Mouse (Mus musculus): ENCODE measurements around the gene Rabggta. TPM values are rescaled to one million over a fixed set of nuclear protein-coding genes. Genes with fewer than 3 reads are reported as not detected.
A peak's percentile ranks its signal among the peaks of the same experiment; 100 is the strongest.

Gene Rabggta
- polyA plus RNA-seq, 1 experiment from 2014 or later: 34.2 TPM

DNA sequence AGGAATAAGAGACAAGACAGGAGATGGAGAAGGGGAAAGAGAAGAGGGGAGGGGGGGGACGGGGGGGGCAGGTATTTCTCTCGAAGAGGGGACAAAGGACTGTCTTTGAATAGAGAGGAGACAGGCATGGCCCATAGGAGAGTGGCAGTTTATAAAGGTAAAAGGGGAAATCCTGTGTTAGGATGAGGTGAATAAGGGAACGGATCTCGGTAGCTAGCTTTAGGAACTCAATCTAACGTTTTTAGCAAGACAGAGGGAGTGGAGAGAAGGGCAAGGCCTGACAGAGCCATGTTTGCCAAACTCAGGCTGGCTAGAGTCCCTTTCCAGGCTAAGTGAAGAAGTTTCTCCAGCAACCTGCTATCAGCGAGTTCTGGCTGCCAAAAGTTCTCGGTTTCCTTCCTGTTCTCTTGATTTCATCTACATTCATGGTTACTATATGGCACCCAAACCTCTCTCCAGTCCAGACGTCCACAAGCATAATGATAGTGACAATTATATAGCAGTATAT lies 429 bp upstream of the Rabggta start:
- no peaks in the 10 kb centered on the region for H3K9me3 ChIP-seq (ENCODE audit: control insufficient read depth, low read length)
- no peaks in the 10 kb centered on the region for H3K27me3 ChIP-seq (ENCODE audit: control insufficient read depth, insufficient read depth, low read depth, low read length)
- H3K36me3 ChIP-seq (ENCODE audit: control insufficient read depth, insufficient read depth, low read length): peaks cover 12% of the 10 kb centered on the region
- H3K27ac ChIP-seq (ENCODE audit: low read length): peak overlapping the region; percentile 88; the same call in 1 of the 2 replicates
- peaks cover 6% of the 10 kb centered on the region for H3K4me1 ChIP-seq (replicated peaks; ENCODE audit: control insufficient read depth, insufficient read depth, low read length)
- peak overlapping the region; percentile 73 for H3K4me2 ChIP-seq (ENCODE audit: low read depth, low read length)
- H3K4me3 ChIP-seq (ENCODE audit: low read length): peak overlapping the region; percentile 88
- ATAC-seq (ENCODE audit: low read depth): 0 out of 2 replicates have a peak, but pooled peaks have one; percentile 1
- peak overlapping the region; percentile 90 for H3K9ac ChIP-seq (ENCODE audit: low read length)
- WGBS: 35% methylated on average over 8 of the region's 8 CpGs

DNA sequence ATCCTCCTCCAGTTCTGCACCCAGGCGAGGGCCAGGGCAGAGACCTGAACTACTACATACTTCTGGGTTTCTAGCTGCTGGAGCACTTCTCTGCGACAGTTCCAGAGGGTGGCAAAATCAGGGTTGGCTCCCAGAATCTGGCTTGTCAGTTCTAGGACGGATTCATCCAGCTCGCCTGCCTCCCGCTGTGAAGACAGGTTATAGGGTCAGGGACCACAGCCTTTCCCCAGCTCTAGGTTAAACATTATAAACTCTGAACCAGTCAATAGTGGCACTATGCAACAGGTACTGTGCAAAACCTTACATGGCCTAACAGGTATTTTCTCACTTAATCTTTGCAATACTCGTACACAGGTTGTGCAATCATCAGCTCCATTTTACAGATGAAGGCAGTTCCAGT lies 987 bp downstream of the Rabggta start:
- Histone ChIP-seq H3K4me3 (ENCODE audit: low read length) (peak overlapping the region; percentile 88), H3K9me3 (ENCODE audit: control insufficient read depth, low read length) (no peaks in the 10 kb centered on the region), H3K9ac (ENCODE audit: low read length) (peak overlapping the region; percentile 90; the same call in 1 of the 2 replicates), H3K27me3 (ENCODE audit: control insufficient read depth, insufficient read depth, low read depth, low read length) (no peaks in the 10 kb centered on the region), H3K4me1 (replicated peaks; ENCODE audit: control insufficient read depth, insufficient read depth, low read length) (peaks cover 6% of the 10 kb centered on the region), H3K4me2 (ENCODE audit: low read depth, low read length) (peak overlapping the region; percentile 73), H3K27ac (ENCODE audit: low read length) (no peak overlapping the region), H3K36me3 (ENCODE audit: control insufficient read depth, insufficient read depth, low read length) (peaks cover 12% of the 10 kb centered on the region)
- ATAC-seq (ENCODE audit: low read depth): no peak
- 67% methylated on average over 6 of the region's 6 CpGs for WGBS

DNA sequence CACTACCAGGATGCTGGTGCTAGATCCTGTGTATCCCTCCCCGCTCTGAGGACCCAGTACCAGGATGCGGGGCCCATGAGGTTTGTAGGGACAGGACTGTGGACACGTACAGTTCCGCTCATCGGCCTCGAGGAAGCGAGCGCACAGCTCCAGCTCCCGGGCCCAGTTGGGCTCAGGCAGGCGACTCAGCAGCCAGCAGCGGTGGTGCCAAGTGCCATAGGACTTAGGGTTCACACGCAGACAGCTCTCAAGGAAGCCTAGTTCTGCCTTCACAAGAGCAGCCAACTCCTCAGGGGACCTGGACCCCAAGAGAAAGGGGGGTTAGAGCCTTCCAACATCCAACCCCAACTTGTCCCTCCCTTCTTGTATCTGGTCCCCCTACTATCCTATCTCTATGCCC lies 1.4 kb downstream of the Rabggta start:
- ATAC-seq (ENCODE audit: low read depth): no peak
- Histone ChIP-seq H3K4me3 (ENCODE audit: low read length) (no peak overlapping the region), H3K36me3 (ENCODE audit: control insufficient read depth, insufficient read depth, low read length) (peaks cover 12% of the 10 kb centered on the region), H3K4me1 (replicated peaks; ENCODE audit: control insufficient read depth, insufficient read depth, low read length) (peaks cover 6% of the 10 kb centered on the region), H3K27ac (ENCODE audit: low read length) (no peak overlapping the region), H3K4me2 (ENCODE audit: low read depth, low read length) (no peak overlapping the region), H3K27me3 (ENCODE audit: control insufficient read depth, insufficient read depth, low read depth, low read length) (no peaks in the 10 kb centered on the region), H3K9ac (ENCODE audit: low read length) (no peak overlapping the region), H3K9me3 (ENCODE audit: control insufficient read depth, low read length) (no peaks in the 10 kb centered on the region)
- 96% methylated on average over 12 of the region's 12 CpGs for WGBS

DNA sequence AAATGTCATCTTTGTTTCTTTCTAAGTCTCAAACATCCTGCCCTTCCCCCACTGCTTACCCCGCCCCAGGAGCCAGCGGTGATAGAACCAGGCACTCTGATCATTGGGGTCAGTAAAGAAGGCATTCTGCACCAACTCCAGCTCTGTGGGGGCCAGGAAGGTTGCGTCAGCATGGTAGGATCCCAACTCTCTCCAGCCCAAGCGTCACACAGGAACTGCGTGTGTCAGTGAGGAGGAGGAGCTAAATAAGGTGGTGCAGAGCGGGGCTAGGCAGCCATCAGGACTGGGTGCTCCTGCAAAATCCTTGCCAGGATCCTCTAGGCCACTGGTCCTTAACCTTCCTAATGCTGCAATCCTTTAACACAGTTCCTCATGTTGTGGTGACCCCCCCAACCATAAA lies 2.3 kb downstream of the Rabggta start:
- WGBS: 84% methylated on average over 6 of the region's 6 CpGs
- H3K27ac ChIP-seq (ENCODE audit: low read length): no peak overlapping the region
- H3K36me3 ChIP-seq (ENCODE audit: control insufficient read depth, insufficient read depth, low read length): peaks cover 12% of the 10 kb centered on the region
- H3K4me1 ChIP-seq (replicated peaks; ENCODE audit: control insufficient read depth, insufficient read depth, low read length): peaks cover 11% of the 10 kb centered on the region
- no peak overlapping the region for H3K4me2 ChIP-seq (ENCODE audit: low read depth, low read length)
- H3K4me3 ChIP-seq (ENCODE audit: low read length): no peak overlapping the region
- no peak overlapping the region for H3K9ac ChIP-seq (ENCODE audit: low read length)
- ATAC-seq (ENCODE audit: low read depth): no peak
- H3K27me3 ChIP-seq (ENCODE audit: control insufficient read depth, insufficient read depth, low read depth, low read length): no peaks in the 10 kb centered on the region
- no peaks in the 10 kb centered on the region for H3K9me3 ChIP-seq (ENCODE audit: control insufficient read depth, low read length)

DNA sequence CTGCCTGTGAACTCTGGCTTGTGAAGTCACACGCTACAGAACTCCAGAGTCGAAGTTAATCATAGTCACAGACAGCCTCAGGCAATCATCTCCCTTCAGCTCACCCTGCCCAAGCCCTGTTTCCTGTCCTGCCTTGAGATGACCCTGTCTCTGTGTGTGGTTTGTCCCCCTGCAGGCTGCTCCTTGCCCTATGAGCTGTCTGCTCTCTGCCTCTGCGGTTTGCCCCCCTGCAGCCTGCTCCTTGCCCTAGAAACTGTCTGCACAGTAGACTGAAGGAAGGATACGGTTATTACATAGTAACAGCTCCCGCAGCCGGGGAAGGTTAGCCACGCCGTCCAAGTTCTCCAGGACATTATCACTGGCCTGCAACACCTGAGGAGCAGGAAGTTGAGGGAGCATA lies 5.2 kb downstream of the Rabggta start:
- no peaks in the 10 kb centered on the region for H3K9me3 ChIP-seq (ENCODE audit: control insufficient read depth, low read length)
- peaks cover 19% of the 10 kb centered on the region for H3K4me1 ChIP-seq (replicated peaks; ENCODE audit: control insufficient read depth, insufficient read depth, low read length)
- no peak overlapping the region for H3K9ac ChIP-seq (ENCODE audit: low read length)
- no peak overlapping the region for H3K27ac ChIP-seq (ENCODE audit: low read length)
- H3K27me3 ChIP-seq (ENCODE audit: control insufficient read depth, insufficient read depth, low read depth, low read length): no peaks in the 10 kb centered on the region; the same call in 1 of the 2 replicates
- H3K4me2 ChIP-seq (ENCODE audit: low read depth, low read length): no peak overlapping the region
- H3K36me3 ChIP-seq (ENCODE audit: control insufficient read depth, insufficient read depth, low read length): peaks cover 12% of the 10 kb centered on the region
- no peak for ATAC-seq (ENCODE audit: low read depth)
- WGBS: 80% methylated on average over 8 of the region's 8 CpGs
- no peak overlapping the region for H3K4me3 ChIP-seq (ENCODE audit: low read length)

DNA sequence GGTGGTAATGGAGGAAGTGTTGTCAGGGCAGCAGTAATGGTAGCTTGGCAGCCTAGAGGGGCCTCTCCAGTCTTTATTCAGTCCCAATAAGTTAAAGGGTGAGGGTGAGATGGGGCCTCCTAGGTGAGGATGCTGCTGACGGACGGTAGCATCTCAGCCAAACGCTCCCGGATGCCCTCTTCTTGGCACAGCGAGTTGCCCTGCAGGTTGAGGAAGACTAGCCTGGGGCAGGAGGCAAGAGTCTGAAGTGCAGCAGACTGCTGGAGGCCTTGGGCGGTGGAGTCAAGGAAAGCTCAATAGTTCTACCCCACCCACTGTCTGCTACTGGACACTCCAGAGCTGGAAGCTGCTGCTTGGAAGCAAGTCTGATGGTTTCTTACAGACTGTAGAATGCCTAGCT lies 5.8 kb downstream of the Rabggta start:
- no peak overlapping the region for H3K9ac ChIP-seq (ENCODE audit: low read length)
- H3K4me3 ChIP-seq (ENCODE audit: low read length): no peak overlapping the region
- peaks cover 12% of the 10 kb centered on the region for H3K36me3 ChIP-seq (ENCODE audit: control insufficient read depth, insufficient read depth, low read length)
- ATAC-seq (ENCODE audit: low read depth): no peak
- H3K27ac ChIP-seq (ENCODE audit: low read length): no peak overlapping the region
- no peaks in the 10 kb centered on the region for H3K9me3 ChIP-seq (ENCODE audit: control insufficient read depth, low read length)
- WGBS: 93% methylated on average over 6 of the region's 6 CpGs
- no peaks in the 10 kb centered on the region; the same call in 1 of the 2 replicates for H3K27me3 ChIP-seq (ENCODE audit: control insufficient read depth, insufficient read depth, low read depth, low read length)
- no peak overlapping the region for H3K4me2 ChIP-seq (ENCODE audit: low read depth, low read length)
- peaks cover 17% of the 10 kb centered on the region for H3K4me1 ChIP-seq (replicated peaks; ENCODE audit: control insufficient read depth, insufficient read depth, low read length)

DNA sequence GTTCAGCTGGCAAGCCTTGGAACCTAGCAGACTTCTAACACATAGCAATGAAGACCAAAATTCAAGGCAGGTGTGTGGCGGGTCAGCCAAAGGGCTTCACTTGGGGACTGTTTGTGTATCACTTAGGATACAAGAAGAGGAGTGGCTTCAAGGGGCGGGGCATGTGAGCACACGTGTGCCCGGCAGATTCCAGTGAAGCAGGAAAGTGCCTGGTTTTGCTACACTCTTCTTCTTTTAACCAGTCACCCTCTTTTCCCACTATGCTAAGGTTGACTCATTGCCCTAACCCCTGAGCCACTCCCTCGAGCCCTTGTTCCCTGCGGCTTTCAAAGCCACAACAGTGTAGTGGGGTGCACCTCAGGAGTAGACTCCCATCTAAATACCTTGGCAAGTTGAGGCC lies 7.2 kb downstream of the Rabggta start:
- 27% methylated on average over 6 of the region's 6 CpGs for WGBS
- no peak overlapping the region for H3K4me2 ChIP-seq (ENCODE audit: low read depth, low read length)
- H3K4me3 ChIP-seq (ENCODE audit: low read length): no peak overlapping the region
- H3K9ac ChIP-seq (ENCODE audit: low read length): no peak overlapping the region
- peaks cover 9% of the 10 kb centered on the region for H3K36me3 ChIP-seq (ENCODE audit: control insufficient read depth, insufficient read depth, low read length)
- no peaks in the 10 kb centered on the region; the same call in 1 of the 2 replicates for H3K27me3 ChIP-seq (ENCODE audit: control insufficient read depth, insufficient read depth, low read depth, low read length)
- no peaks in the 10 kb centered on the region for H3K9me3 ChIP-seq (ENCODE audit: control insufficient read depth, low read length)
- H3K27ac ChIP-seq (ENCODE audit: low read length): peak overlapping the region; percentile 14; the same call in 1 of the 2 replicates
- peaks cover 16% of the 10 kb centered on the region for H3K4me1 ChIP-seq (replicated peaks; ENCODE audit: control insufficient read depth, insufficient read depth, low read length)
- peak; percentile 39; the same call in 1 of the 2 replicates for ATAC-seq (ENCODE audit: low read depth)

DNA sequence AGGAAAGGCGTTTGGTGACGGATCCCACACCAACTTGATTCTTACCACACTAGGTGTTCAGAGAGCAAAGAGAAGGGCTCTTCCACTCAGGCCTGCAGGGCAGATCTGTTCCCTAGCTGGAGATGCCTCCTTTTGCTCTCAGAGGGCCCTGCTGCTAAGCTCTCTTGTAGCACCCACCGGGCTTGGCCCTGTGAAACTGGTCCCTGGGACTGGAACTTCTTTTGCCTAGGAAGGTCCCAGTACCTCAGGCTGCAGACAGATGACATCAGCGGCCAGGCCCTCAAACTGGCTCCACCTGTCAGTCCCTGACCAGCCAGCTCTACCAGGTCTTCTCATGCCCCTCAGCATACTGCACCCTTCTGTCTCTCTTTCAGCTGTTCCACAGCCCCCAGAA lies 8.3 kb downstream of the Rabggta start, which contains the start of gene Tgm1:
TSS of gene Tgm1 (minus strand) at position 198 of the 394 bp plus-strand sequence.
- H3K36me3 ChIP-seq (ENCODE audit: control insufficient read depth, insufficient read depth, low read length): peaks cover 7% of the 10 kb centered on the region
- peaks cover 16% of the 10 kb centered on the region for H3K4me1 ChIP-seq (replicated peaks; ENCODE audit: control insufficient read depth, insufficient read depth, low read length)
- H3K27me3 ChIP-seq (ENCODE audit: control insufficient read depth, insufficient read depth, low read depth, low read length): no peaks in the 10 kb centered on the region; the same call in 1 of the 2 replicates
- H3K4me2 ChIP-seq (ENCODE audit: low read depth, low read length): peak within 1 kb of the TSS; percentile 53
- peak within 1 kb of the TSS; percentile 22 for H3K4me3 ChIP-seq (ENCODE audit: low read length)
- WGBS: 17% methylated on average over 4 of the region's 4 CpGs
- H3K9ac ChIP-seq (ENCODE audit: low read length): peak within 1 kb of the TSS; percentile 57
- H3K9me3 ChIP-seq (ENCODE audit: control insufficient read depth, low read length): no peaks in the 10 kb centered on the region
- peak within 1 kb of the TSS; percentile 53 for H3K27ac ChIP-seq (ENCODE audit: low read length)
- 0 out of 2 replicates have a peak, but pooled peaks have one; percentile 10 for ATAC-seq (ENCODE audit: low read depth)

DNA sequence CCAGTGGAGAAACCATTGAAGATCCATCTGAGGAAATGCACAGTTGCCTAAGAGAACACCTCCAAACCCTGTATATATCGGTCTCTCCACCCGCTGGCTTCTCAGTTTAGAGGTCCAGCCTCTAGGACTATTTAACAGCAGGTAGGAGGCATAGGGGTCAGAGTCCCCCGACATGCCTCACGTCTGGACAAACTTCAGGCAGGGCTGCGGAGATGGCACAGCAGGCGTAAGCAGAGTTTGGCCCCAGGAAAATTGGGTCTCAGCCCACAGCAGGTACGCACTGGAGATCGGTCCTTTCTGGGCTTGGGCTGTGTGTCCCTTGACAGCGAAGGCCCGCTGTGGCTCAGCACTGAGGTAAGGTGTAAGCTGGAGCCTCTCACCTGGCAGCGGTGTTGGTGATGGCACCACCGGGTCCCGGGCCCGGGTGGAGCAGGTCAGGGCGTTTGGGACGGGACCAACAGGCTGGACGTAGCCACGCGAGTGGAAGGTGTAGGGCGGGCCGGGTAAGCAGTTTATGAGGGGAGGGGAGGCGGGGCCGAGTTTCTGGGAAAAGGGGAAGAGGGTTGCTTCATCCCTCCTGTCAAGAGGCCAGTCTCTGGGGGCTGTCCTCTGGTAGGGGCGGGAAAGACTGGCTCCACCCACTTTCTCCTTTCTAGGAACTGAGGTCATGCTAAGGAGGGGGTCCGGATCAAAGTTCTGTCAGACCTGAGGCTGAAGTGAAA lies 8.9 kb downstream of the Rabggta start:
- H3K27ac ChIP-seq (ENCODE audit: low read length): peak overlapping the region; percentile 53
- ATAC-seq (ENCODE audit: low read depth): peak; percentile 65

More for the DNA sequence above, 8.9 kb downstream of the Rabggta start:
- H3K27me3 ChIP-seq (ENCODE audit: control insufficient read depth, insufficient read depth, low read depth, low read length): no peaks in the 10 kb centered on the region; the same call in 1 of the 2 replicates
- peak overlapping the region; percentile 57 for H3K9ac ChIP-seq (ENCODE audit: low read length)
- peak overlapping the region; percentile 53 for H3K4me2 ChIP-seq (ENCODE audit: low read depth, low read length)
- peaks cover 16% of the 10 kb centered on the region for H3K4me1 ChIP-seq (replicated peaks; ENCODE audit: control insufficient read depth, insufficient read depth, low read length)
- no peaks in the 10 kb centered on the region for H3K9me3 ChIP-seq (ENCODE audit: control insufficient read depth, low read length)
- 9% methylated on average over 25 of the region's 25 CpGs for WGBS
- peaks cover 2% of the 10 kb centered on the region for H3K36me3 ChIP-seq (ENCODE audit: control insufficient read depth, insufficient read depth, low read length)
- peak overlapping the region; percentile 22 for H3K4me3 ChIP-seq (ENCODE audit: low read length)

Data from lung, embryonic 16.5 days (tissue).